Mouse (Mus musculus): ENCODE data around the gene Tubb2b. TPM values are rescaled to one million over a fixed set of nuclear protein-coding genes. Genes with fewer than 3 reads are reported as not detected.
A peak's percentile ranks its signal among the peaks of the same experiment; 100 is the strongest.

The Tubb2b gene
- total and polyA plus RNA-seq, 2 experiments from 2014 or later: 937 to 4,995 TPM

GRCm38 (mm10) chr13:34129485-34130225 is 611 bp downstream of the Tubb2b start:
- Histone ChIP-seq H3K27me3 (ENCODE audit: insufficient read depth, low read length) (no peaks in the 10 kb centered on the region), H3K36me3 (ENCODE audit: insufficient read depth, low read length) (peaks cover 9% of the 10 kb centered on the region; the same call in 1 of the 2 replicates), H3K4me1 (ENCODE audit: insufficient read depth, low read length) (peaks cover 9% of the 10 kb centered on the region; the same call in 1 of the 2 replicates), H3K4me3 (ENCODE audit: low read depth, low read length) (peak overlapping the region; percentile 69), H3K9me3 (ENCODE audit: low read length) (no peaks in the 10 kb centered on the region), H3K9ac (replicated peaks; ENCODE audit: low read length, poor library complexity, severe bottlenecking) (peak overlapping the region; percentile 92), H3K27ac (ENCODE audit: low read depth, low read length) (peak overlapping the region; percentile 100), H3K4me2 (ENCODE audit: low read depth, low read length, poor library complexity, severe bottlenecking) (peak overlapping the region; percentile 86)
- no peak for TF ChIP-seq CTCF (IDR thresholded peaks at IDR 0.05)
- DNase-seq (ENCODE audit: low spot score): peak; percentile 87
- under 1% methylated on average over 29 of the region's 31 CpGs for WGBS
- peak; percentile 12; the same call in 1 of the 2 replicates for ATAC-seq (ENCODE audit: low FRiP score)

DNA sequence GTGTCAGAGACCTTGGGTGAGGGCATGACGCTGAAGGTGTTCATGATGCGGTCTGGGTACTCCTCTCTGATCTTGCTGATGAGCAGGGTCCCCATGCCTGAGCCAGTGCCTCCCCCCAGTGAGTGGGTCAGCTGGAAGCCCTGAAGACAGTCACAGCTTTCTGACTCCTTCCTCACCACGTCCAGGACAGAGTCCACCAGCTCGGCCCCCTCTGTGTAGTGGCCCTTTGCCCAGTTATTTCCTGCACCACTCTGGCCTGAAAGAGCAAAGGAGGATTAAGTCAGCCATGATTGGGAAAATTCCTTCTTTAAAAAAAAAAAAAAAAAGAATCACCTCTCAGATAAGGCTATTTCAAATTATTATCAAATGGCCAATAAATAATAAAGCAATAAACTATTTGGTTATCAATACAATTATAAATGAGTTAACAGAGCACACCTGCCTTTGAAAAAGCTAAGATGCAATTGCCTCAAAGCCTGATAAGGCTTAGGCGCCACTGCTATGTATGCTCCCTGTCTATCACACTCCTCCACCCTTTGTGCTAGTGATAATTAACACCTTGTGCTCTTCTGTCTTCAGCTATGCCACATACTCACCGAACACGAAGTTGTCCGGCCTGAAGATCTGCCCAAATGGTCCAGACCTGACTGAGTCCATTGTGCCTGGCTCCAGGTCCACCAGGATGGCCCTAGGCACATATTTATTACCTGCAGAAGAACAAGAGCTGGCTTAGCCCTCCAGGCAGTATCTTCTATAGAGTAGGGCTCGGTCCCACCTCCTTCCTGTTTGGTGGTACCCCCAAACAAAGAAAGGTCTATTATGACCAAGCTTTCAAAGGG is 1.8 kb downstream of the Tubb2b start:
- Histone ChIP-seq H3K9me3 (ENCODE audit: low read length) (no peaks in the 10 kb centered on the region), H3K4me2 (ENCODE audit: low read depth, low read length, poor library complexity, severe bottlenecking) (peak overlapping the region; percentile 86), H3K27ac (ENCODE audit: low read depth, low read length) (peak overlapping the region; percentile 100), H3K27me3 (ENCODE audit: insufficient read depth, low read length) (no peaks in the 10 kb centered on the region), H3K4me3 (ENCODE audit: low read depth, low read length) (peak overlapping the region; percentile 69), H3K9ac (replicated peaks; ENCODE audit: low read length, poor library complexity, severe bottlenecking) (peak overlapping the region; percentile 92), H3K4me1 (ENCODE audit: insufficient read depth, low read length) (peaks cover 19% of the 10 kb centered on the region), H3K36me3 (ENCODE audit: insufficient read depth, low read length) (peaks cover 13% of the 10 kb centered on the region; the same call in 1 of the 2 replicates)
- 6% methylated on average over 7 of the region's 9 CpGs for WGBS
- DNase-seq (ENCODE audit: low spot score) (peak; percentile 54), ATAC-seq (ENCODE audit: low FRiP score) (no peak)
- no peak for TF ChIP-seq CTCF (IDR thresholded peaks at IDR 0.05)

- Histone ChIP-seq H3K27ac (ENCODE audit: low read depth, low read length) (peak overlapping the region; percentile 32; the same call in 1 of the 2 replicates), H3K36me3 (ENCODE audit: insufficient read depth, low read length) (peaks cover 13% of the 10 kb centered on the region; the same call in 1 of the 2 replicates), H3K4me3 (ENCODE audit: low read depth, low read length) (peak overlapping the region; percentile 40), H3K9ac (replicated peaks; ENCODE audit: low read length, poor library complexity, severe bottlenecking) (peak overlapping the region; percentile 55), H3K4me2 (ENCODE audit: low read depth, low read length, poor library complexity, severe bottlenecking) (peak overlapping the region; percentile 89), H3K27me3 (ENCODE audit: insufficient read depth, low read length) (no peaks in the 10 kb centered on the region), H3K4me1 (ENCODE audit: insufficient read depth, low read length) (peaks cover 18% of the 10 kb centered on the region), H3K9me3 (ENCODE audit: low read length) (no peaks in the 10 kb centered on the region)
- no peak for TF ChIP-seq CTCF (IDR thresholded peaks at IDR 0.05)
- 14% methylated on average over 4 of the region's 4 CpGs for WGBS
- no peak for DNase-seq (ENCODE audit: low spot score)
- ATAC-seq (ENCODE audit: low FRiP score): no peak
These were observed 4.6 kb downstream of the Tubb2b start for GRCm38 (mm10) chr13:34125711-34126110.

GRCm38 (mm10) chr13:34120536-34120935 is 9.7 kb downstream of the Tubb2b start:
- H3K27me3 ChIP-seq (ENCODE audit: insufficient read depth, low read length): no peaks in the 10 kb centered on the region
- no peak overlapping the region for H3K4me3 ChIP-seq (ENCODE audit: low read depth, low read length)
- peaks cover 4% of the 10 kb centered on the region; the same call in 1 of the 2 replicates for H3K36me3 ChIP-seq (ENCODE audit: insufficient read depth, low read length)
- no peak overlapping the region for H3K27ac ChIP-seq (ENCODE audit: low read depth, low read length)
- no peak for DNase-seq (ENCODE audit: low spot score)
- 98% methylated on average over 2 of the region's 2 CpGs for WGBS
- TF ChIP-seq CTCF (IDR thresholded peaks at IDR 0.05): no peak
- no peaks in the 10 kb centered on the region for H3K9me3 ChIP-seq (ENCODE audit: low read length)
- H3K4me1 ChIP-seq (ENCODE audit: insufficient read depth, low read length): peaks cover 18% of the 10 kb centered on the region
- no peak for ATAC-seq (ENCODE audit: low FRiP score)
- H3K9ac ChIP-seq (replicated peaks; ENCODE audit: low read length, poor library complexity, severe bottlenecking): no peak overlapping the region
- H3K4me2 ChIP-seq (ENCODE audit: low read depth, low read length, poor library complexity, severe bottlenecking): no peak overlapping the region

DNA sequence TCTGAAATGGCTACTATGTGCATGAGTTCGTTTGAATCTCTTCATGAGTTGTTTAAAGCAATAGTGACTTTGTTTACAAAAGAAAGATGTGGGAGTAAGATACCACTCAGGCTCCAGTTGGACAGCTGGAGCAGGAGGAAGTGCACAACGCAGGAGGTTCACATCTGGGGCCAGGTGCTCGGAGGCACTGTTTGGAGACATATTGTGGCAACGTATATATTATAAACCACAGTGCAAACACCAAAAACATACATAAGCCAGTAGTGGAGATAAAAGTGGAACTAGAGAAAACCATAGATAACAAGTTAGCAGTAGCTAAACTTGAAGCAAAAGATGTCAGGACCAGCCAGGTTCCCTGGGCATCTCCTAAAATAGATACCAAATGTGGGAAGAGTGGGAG is 10.9 kb downstream of the Tubb2b start:
- no peak for TF ChIP-seq CTCF (IDR thresholded peaks at IDR 0.05)
- Histone ChIP-seq H3K27ac (ENCODE audit: low read depth, low read length) (no peak overlapping the region), H3K4me1 (ENCODE audit: insufficient read depth, low read length) (peaks cover 15% of the 10 kb centered on the region; the same call in 1 of the 2 replicates), H3K36me3 (ENCODE audit: insufficient read depth, low read length) (0 out of 2 replicates have a peak, but pooled peaks cover 4% of the 10 kb centered on the region), H3K9ac (replicated peaks; ENCODE audit: low read length, poor library complexity, severe bottlenecking) (no peak overlapping the region), H3K27me3 (ENCODE audit: insufficient read depth, low read length) (no peaks in the 10 kb centered on the region), H3K4me3 (ENCODE audit: low read depth, low read length) (no peak overlapping the region), H3K4me2 (ENCODE audit: low read depth, low read length, poor library complexity, severe bottlenecking) (no peak overlapping the region), H3K9me3 (ENCODE audit: low read length) (no peaks in the 10 kb centered on the region)
- ATAC-seq (ENCODE audit: low FRiP score): no peak
- DNase-seq (ENCODE audit: low spot score): no peak
- WGBS: 78% methylated on average over 4 of the region's 4 CpGs
